ENCODE assay signal across 16 mouse cellular contexts in genomic region chr3:86371466-86371865, GRCm38 (mm10).
"Had no signal": no experiment of that assay in that cellular context is flagged by ENCODE, and none has a peak within 500 bp of the region (broad histone marks: within the 10 kb centered on the region; RNA-seq: fewer than 3 reads in every experiment).

No protein-coding gene starts in this region.

- H3K9me3 ChIP-seq: neural tube, embryonic 13.5 days; neural tube, embryonic 15.5 days; stomach, embryonic 15.5 days had no signal

- H3K4me3 ChIP-seq: neural tube, embryonic 13.5 days; neural tube, embryonic 15.5 days; stomach, embryonic 15.5 days had no signal

- H3K36me3 ChIP-seq: neural tube, embryonic 13.5 days; neural tube, embryonic 15.5 days; stomach, embryonic 15.5 days had no signal

- DNase-seq: retina, postnatal 1 day; right cerebral cortex, adult 18-20 months; right cerebral cortex, postnatal 14 days; right cerebral cortex, postnatal 25 days; right cerebral cortex, postnatal 4 days; spleen, adult 18-20 months; thymus, adult 18-20 months; thymus, adult 2 months; thymus, postnatal 14 days; thymus, postnatal 25 days; thymus, postnatal 36 days; thymus, postnatal 4 days had no signal

- H3K4me1 ChIP-seq: neural tube, embryonic 13.5 days; neural tube, embryonic 15.5 days; stomach, embryonic 15.5 days had no signal

- H3K9ac ChIP-seq: neural tube, embryonic 13.5 days; neural tube, embryonic 15.5 days; stomach, embryonic 15.5 days had no signal

- H3K27ac ChIP-seq: neural tube, embryonic 13.5 days; neural tube, embryonic 15.5 days; stomach, embryonic 15.5 days; stomach, postnatal 0 days had no signal

- H3K4me2 ChIP-seq: neural tube, embryonic 13.5 days; neural tube, embryonic 15.5 days; stomach, embryonic 15.5 days had no signal

- H3K27me3 ChIP-seq: neural tube, embryonic 13.5 days; neural tube, embryonic 15.5 days; stomach, embryonic 15.5 days had no signal
